Mouse (Mus musculus) cerebellum, adult 9-11 months (tissue): ENCODE measurements around the gene Cpm.

ENCODE experiments used
- DNase-seq: peaks from one replicate; pipeline ENCODE4 v3.0.0; 2022

Gene Cpm

DNA sequence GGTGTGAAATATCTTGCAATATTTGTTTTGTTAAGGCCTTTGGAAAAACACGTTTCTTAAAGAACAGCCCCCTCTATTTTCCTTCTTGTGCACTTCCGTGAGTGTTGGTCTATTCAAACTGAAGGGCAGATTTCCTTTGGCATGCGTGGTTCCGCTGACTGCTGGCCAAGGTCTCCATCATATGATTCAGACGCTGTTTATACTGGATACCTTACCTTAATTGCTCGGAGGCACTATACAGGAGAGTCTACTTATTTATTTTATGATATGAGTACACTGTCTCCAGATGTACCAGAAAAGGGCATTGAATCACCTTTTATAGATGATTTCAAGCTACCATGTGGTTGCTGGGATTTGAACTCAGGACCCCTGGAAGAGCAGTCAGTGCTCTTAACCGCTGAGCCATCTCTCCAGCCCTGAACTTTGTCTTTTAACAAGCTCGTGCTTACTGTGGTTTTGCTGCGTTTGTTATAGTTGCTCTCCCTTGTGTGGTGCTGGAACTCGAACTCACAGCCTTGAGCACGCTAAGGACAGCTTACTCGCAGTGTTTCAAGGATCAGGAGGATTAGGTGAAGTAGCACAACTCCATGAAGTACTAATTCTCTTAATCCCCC, 20.8 kb downstream of the Cpm start:
- no peak for DNase-seq

DNA sequence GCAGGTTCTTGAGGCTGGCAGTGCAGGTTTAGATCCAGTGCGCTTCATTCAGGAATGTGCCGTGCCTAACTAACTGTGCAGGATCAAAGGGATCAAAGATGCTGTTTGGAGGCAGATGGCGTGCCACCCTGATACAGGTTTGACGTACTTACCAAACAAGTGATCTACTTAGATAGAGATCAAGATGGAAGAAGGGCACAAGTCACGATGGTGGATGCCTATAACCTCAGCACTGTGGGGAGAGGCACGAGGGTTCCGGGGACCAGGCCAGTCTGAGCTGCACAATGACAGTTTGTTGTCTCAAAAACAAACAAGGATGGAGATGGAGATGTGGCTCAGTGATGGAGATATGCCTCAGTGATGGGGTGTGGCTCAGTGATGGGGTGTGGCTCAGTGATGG, 21.4 kb downstream of the Cpm start:
- no peak for DNase-seq

DNA sequence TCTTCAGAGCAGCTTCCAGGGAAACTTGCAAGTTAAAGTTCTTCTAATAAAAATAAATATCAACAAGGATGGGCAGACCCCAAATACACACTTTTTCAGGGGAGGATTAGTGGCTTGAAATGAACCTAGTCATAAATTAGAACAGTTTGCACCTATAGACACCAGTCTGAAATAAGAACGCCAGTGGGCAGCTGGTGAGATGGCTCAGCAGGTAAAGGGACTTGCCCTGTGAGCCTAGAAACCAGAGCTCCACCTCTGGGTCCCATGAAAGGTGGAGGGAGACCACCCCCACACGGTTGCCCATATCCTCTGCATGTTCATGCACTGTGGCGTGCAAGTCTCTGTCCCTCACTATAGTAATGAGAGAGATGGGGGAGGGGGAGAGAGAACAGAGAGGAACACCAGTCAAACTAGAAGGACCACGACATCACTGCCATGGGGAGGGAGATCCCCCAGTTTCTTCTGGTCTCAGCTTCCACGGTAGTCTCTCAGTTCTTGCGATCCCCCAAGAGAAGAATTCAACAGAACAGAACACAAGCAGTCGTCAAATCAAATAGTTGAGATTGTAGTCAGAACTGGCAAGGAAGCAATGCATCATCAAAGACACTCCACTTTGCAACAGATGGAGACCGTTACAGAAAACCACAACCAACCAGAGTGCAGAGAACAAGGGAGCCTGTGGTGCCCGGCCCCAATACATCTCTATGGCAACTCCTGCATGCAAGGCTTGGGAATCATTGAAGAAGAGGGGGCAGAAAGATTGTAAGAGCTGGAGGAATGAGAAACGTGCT, 22.5 kb downstream of the Cpm start:
- no peak for DNase-seq

DNA sequence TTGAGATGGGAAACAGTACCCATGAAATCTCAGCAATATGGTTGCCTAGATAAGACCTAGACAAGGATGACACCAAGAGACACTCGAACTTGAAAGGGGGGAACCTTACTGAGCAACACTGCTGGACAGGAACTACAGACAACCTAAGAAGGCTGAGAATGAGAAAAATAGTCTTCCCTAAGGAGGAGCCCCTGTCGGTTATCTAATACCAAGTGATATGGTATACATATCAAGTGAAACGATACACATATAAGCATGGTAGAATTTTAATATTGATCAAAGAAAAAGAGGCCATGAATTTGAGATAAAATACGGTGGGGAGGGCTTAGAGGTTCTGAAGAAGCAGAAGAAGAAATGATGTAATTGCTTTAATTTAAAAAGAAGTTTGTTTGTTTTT, 23.1 kb downstream of the Cpm start:
- DNase-seq = no peak

DNA sequence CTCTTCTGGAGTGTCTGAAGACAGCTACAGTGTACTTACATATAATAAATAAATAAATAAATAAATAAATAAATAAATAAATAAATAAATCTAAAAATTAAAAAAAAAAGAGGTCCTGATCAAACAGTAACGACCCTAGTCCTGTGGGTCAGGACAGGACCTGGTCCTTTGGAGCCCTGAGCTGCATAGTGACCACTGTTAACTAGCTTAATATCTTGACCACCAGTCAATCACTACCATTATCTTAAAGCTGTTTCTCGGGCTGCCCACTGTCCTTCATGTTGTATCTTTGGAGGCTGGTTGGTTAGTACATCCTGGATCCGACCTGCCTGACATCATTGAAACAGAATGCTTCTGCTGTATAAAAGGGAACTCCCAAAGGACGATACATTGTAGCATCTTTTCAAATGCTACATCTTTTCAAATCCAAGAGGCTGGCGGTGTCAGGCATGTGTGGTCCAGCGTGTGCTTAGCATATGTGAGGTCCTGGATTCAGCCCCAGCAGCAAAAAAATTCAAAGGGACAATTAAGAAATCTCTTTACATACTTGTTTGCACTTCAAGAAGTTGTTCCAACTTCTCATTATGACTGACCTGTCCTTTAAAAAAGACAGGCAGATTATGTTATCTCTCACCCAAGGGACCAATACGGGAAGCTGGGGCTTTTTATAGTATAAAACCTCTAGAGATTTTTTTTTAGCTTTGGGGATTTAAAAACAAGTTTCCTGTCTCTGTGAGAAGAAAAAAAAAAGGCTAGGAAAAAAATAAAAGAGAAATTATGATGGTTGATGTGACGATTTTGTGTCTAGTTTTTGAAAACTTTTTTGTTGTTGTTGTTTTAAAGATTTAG, 23.9 kb downstream of the Cpm start:
- no peak for DNase-seq

DNA sequence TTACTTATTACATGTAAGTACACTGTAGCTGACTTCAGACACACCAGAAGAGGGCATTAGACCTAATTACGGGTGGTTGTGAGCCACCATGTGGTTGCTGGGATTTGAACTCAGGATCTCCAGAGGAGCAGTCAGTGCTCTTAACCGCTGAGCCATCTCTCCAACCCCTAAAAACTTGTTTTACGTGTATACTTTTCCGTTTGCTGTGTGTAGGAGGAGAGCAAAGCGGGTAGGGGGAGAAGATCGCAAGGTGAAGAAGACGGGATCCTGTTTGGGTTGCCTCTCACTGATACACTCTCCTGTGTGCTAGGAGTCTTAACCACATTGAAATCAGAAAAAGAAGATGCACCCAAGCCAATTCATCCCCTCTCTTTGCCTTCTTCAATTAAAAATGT, 24.5 kb downstream of the Cpm start:
- DNase-seq = no peak

DNA sequence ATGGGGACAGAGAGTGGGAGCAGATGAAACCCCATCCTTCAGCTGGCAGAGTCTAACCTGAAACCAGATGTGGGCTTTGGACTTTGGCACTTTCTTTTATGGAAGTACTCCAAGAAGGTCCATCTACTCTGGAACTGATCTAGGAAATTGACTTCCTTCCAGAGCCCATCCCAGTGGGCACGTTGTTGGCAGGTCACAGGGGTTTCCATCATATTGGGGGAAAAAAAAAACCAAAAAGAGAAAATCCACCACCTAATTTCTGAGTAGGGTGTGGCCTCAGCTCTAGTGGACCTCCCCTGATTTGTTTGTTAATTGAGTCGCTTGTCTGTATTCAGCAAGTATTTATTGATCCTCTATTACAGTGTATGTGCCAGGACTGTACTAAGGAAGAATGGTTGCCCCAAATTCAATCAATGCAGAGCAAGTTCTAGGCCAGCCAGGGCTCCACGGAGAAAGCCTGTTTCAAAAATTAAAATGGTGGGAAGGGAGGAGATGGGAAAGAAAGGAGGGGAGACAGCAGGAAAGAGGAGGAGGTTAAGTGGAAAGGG, 25.4 kb downstream of the Cpm start:
- DNase-seq = no peak

DNA sequence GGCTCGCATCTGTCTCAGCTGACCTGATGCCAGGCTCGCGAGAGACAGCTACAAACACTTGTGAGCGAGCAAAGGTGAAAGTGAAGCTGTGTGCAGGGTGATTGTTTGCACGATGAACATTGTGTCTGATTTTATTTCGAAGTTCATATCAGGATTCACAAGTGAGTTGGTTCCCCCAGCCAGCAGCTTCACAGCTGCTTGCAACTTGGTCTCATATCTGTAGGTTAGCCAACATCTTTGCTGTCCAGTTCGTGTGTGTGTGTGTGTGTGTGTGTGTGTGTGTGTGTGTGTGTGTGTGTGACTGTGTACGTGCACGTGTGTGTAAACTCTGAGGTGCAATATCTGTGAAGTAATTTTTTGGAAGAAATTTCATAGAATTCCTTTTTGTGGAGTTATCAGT, 26.2 kb downstream of the Cpm start:
- DNase-seq = no peak

DNA sequence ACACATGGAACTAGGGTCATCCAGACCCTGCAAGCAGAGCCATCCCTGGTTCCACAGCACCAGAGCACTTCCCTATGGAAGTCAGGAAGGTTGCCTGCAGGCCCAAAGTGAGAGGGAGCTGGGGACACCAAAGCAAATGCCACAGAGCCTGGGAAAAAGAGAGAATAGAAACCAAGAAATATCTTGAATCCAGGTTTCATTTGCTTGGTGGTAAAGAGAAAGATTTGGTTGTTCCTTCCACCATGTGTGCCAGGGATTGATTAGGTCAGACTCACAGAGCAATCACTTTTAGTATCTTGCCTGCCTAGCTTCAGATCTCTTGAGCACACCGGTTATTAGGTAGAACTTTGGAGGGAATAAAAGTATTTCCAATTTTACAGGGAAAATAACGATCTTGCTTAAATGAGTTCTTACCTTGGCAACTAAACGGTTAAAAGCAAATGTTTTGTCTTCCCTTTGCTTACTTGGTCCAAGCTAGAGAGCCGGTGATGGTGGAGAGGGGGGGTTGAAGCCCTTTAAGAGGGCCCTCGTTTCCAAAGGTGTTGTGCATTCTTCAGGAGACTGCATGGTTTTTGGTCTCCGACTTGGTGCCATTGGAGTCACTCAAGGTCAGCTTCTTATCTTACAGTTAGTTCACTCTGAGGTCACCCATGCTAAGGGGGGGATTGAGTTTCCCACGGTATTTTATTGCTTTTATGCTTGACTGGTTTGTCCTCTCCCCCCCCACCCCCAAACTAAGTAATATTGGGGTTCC, 26.8 kb downstream of the Cpm start:
- no peak for DNase-seq

DNA sequence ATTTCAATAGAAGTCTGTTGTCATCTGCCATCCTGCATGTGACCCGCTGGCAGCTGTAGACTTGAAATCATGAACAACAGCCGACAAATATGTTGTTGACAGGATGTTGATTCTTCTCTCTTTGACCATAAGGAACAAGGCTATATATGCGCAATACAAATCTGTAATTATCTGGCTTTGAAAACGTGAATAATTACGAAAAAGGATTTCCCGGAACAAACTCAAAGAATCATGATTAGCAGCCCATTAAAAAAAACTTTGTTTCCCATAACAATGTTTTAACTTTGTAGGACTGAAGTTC, 27.3 kb downstream of the Cpm start:
- no peak for DNase-seq

DNA sequence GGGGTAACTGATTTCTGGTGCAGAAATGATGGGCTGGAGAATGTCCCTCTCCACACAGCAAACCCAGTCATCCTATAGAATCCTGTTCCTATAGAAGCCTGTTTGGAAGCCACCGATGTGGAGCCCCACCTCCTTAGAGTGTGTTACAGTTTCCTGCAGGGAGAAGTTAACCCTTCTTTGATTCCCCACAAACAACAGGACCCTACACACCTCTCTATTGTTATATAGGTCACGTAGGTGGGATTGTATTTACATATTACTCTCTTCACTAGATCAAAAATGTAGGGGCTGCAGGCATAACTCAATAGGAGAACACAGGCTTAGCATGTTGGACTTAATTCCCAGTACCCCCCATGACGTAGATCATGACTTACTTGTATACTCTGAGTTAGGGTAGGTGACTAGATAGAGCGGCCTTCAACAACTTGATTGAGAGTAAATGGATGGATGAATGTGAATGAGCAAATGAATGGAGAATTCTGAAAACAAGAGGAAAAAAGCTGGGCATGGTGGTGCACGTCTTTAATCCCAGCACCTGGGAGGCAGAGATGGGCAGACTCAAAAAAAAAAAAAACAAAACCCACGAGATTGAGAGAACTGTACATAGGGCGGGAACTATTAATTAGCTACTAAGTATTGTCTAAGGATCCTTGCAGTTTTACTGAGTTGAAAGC, 27.8 kb downstream of the Cpm start:
- DNase-seq = no peak

DNA sequence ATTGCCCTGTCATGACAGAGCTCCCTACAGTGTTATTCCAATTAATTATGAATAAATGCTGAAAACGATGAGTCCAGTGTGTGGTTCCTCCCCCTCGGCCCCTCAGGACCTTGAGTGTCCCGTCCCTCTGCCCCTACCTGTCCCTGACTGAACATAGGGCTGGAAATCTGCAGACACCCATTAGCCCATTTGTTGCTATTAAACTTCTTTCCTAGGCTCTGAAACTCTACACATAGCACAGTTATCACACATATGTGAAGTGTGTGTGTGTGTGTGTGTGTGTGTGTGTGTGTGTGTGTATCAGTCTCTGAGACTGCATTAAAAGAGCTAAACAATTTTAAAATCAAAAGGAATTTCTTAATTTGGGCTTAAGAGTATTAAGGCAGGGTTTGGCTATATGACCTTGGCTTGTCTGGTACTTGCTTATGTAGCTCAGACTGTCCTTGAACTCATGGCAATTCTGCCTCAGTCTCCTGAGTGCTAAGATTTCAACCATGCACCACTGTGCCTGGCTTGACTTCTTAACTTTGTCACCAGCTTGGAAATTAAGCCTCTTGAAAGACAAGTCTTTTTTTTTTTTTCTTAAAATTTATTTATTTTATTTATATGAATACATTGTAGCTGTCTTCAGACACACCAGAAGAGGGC, 28.5 kb downstream of the Cpm start:
- DNase-seq = no peak

DNA sequence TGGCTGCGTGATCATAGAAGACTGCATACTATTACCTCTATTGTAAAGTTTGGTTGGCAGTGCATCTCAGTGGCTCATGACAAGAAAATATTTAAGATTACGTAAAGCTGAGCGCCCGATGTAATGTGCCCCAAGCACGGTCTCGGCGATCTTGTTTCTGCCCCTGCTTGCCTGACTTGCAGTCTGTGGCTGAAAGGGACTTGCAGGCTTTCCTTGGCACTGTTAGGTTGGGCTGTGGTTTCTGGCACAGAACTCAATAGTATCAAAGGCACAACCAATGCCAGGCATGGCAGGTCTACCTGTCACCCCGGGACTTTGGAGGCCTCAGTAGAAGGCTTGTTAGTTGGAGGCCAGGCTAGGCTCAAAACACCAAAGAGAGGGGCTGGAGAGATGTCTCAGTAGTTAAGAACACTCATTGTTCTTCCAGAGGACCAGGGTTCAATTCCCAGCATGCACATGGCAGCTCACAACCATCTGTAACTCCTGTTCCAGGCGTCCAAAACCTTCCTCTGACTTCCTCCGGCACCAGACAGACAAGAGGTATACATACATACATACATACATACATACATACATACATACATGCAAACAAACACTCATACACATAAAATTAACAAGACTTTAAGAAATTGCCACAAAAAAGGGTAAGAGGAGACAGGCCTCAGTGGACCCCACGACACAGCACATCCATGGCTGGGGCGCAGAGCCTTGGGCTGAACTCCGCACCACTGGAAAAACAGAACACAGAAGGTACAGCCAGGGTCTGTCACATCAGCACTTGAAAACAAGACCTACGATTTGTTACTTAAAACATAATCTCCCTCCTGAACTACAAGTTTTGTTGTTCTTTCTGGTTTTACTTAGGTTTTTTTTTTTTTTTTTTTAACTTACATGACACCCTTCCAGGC, 29.5 kb downstream of the Cpm start:
- DNase-seq = no peak

DNA sequence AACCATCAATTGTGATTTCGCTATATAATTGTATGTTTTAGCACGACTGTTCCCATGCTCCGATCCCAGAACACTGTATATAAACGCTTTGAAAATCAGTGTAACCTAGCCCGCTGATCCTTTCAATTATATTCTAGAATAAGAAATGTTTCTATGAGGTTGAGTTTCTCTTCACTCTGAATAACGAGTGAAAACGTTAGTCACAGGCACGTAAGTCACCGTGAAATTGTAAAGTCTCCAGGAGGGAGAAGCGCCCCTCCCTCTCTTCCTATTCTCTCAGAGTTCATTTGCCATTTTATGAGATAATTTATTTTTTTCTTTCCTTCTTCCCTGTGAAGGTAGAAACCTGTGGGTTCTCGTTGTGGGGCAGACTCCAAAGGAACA, 30.1 kb downstream of the Cpm start:
- DNase-seq = no peak

DNA sequence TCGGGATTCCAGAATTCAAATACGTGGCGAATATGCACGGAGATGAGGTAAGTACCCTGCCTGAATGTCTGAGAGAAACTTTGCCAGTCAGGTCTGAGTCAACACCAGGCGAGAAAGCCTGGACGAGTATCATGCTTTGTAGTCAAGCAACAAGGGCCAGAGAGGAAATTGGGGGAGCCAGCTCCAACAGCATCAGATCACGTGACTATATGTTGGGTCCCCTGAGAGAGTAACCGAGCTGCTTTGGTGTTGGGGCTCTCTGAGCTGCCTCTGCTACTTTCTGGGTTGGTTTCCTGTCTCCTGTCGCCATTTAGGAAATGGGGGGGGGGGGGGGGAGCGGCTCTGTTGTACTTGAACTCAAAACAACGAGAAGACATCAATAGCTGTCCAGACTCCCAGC, 30.5 kb downstream of the Cpm start:
- DNase-seq = no peak

DNA sequence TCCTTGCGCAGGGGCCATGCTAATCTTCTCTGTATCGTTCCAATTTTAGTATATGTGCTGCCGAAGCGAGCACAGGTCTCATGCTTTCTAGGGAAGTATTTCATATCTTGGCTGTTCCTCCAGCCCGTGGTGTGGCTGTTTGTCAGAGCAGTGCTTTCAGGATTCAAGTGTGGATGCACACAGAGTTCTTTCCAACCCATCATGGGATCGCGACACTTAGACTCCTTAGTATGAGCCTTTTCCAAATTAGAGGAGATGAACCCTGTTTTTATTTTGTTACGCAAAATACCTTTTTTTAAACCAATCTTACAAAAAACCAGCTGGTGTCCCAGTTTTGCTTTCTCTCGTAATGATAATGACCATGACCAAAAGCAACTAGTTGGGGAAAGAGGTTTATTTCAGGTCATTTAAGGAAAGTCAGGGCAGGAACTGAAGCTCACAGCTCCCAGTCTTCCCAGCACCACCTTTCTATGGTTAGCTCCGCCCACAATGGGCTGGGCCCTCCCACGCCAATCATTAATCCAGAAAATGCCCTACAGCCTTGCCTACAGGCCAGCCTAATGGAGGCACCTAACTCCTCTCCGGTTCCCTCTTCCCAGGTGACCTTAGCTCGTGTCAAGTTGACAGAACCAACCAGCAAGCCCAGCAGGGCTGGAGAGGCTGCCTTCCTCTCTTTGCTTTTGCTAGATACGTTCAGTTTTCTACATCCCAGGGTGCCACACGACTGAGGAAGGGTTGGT, 33.2 kb downstream of the Cpm start:
- DNase-seq = no peak

DNA sequence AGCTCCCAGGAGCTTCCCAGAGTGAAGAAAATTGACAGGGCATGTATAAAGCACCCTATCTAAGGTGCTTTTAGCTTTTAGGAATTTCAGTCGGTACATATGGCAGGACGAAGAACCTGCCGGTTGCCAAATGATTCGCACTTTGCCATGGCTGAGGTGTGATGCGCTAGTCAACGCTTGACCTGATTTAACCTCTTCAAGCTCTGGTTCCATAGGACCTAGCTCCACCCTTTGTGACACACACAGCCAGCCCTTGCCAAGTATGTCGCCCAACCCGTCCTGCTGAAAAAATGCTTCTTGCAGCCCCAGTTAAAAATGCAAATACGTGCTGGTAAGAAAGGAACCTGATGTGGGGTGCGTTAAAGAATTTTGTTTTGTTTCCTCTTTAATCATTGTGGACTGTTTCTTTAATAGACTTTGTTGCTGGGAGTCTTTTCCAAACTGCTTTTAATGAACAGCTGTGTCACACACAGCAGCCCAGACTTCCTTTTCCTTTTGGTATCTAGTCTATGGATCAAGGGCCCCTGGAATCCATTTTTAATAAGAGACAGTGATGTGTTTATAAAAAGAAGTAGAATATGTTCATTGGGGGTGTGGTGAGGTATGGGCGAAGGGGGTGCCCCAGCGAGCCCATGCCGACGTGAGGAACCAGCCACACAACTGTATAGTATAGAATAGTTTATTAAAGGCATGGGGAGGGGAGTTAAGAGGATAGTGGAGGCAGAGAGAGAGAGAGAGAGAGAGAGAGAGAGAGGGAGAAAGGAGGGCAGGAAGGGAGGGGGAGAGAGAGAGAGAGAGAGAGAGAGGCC, 34.0 kb downstream of the Cpm start:
- DNase-seq = no peak

DNA sequence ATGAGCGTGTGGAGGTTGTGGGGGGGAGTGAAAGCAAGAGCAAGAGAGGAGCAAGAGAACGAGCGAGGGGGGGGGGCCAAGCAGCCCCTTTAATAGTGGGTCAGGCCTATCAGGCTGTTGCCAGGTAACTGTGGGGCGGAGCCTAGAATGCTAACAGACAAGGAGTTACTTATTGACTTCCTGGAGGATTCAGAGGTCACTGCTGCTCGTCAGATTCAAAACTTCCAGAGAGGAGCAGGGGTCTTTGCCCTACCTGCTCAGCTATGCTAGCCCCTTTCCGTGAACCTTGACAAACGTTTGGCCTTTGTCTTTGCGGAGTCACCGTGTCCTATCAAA, 34.5 kb downstream of the Cpm start:
- no peak for DNase-seq

DNA sequence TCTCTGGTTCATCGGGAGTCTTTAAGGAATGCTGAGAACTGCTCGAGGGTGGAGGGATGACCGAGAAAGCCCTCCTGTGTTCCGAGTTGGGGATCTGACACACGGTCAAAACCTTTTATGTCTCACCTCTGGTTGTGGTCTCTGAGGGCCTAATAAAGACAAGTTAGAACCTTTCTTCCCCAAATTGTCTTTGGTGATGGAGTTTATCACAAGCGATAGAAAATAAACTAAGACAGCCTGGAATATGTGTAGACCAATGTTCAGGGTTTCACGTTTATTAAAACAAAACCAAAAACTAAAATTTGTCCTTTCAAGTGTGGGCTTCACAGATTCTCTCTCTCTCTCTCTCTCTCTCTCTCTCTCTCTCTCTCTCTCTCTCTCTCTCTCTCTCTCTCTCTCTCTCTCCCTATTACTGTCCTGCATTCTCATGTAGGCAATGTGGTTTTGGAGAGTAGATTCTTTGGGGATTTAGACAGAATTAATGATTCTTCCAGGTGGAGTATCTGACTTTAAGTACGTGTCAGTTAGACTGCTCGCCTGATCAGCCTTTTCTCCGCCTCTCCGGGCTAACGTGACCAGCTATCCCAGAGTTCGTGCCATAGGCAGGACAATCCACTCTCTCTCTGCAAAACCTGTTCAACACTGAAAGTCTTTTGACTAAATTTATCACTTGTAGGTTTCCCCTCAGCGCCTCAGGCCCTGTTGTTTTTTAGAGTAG, 35.1 kb downstream of the Cpm start:
- DNase-seq = no peak
